Mouse (Mus musculus) kidney, adult 2 months (tissue): ENCODE measurements at regions not wholly inside any gene's neighbourhood (a gene's known extent, or its start where the extent isn't known, plus 50 kb on each side); places are given as distances from the start of the nearest gene placed in this dataset.

Experiments used
- CTCF ChIP-seq: fragments of 200-500 bp; conservative IDR thresholded peaks from 2 replicates; pipeline ENCODE4 v1.5.1; 2011; ENCODE audit warnings: low read depth, mild to moderate bottlenecking, control low read depth, low read length, moderate library complexity, mixed read lengths; ENCODE audit not compliant: insufficient read depth, insufficient read length
- POLR2A ChIP-seq: fragments of 200-500 bp; IDR thresholded peaks from one replicate; pipeline ENCODE4 v1.6.1; 2011; ENCODE audit warnings: low read depth, low read length, control low read depth

- TF ChIP-seq POLR2A (no peak), CTCF (no peak)
These were observed 704.7 kb downstream of the Inhba start for GRCm38 (mm10) chr13:16716340-16716739.
